Mouse (Mus musculus) CH12.LX (cell line): ENCODE data around the gene Serpine3.

Experiments
- CHD1 ChIP-seq: IDR thresholded peaks from 2 replicates; pipeline ENCODE4 v1.6.1; 2012; ENCODE audit warnings: low read depth, low read length, improper control_type of control experiment, inconsistent platforms
- CTCF ChIP-seq, 2 experiments: IDR thresholded peaks in 1 of 2; conservative IDR thresholded peaks in 1 of 2; 2 replicates each; pipeline ENCODE4 v1.5.1; 2011 to 2012; ENCODE audit warnings: low read depth in 2 of 2, low read length in 2 of 2, improper control_type of control experiment in 1 of 2, inconsistent platforms in 1 of 2, mild to moderate bottlenecking in 1 of 2, moderate library complexity in 1 of 2
- EP300 ChIP-seq: IDR thresholded peaks from 2 replicates; pipeline ENCODE4 v1.6.1; 2011; ENCODE audit warnings: low read length, improper control_type of control experiment
- JUND ChIP-seq: conservative IDR thresholded peaks from 2 replicates; pipeline ENCODE4 v1.6.1; 2011; ENCODE audit warnings: low read depth, low read length, improper control_type of control experiment
- MAFK ChIP-seq: IDR thresholded peaks from 2 replicates; pipeline ENCODE4 v1.6.1; 2011; ENCODE audit warnings: low read length, improper control_type of control experiment; ENCODE audit not compliant: insufficient replicate concordance
- NELFE ChIP-seq: IDR thresholded peaks from 2 replicates; pipeline ENCODE4 v1.6.1; 2011; ENCODE audit warnings: low read depth, low read length, improper control_type of control experiment
- POLR2A ChIP-seq: IDR thresholded peaks from 2 replicates; pipeline ENCODE4 v1.6.1; 2011; ENCODE audit warnings: low read depth, mild to moderate bottlenecking, improper control_type of control experiment, low read length
- POLR2AphosphoS2 ChIP-seq: IDR thresholded peaks from 2 replicates; pipeline ENCODE4 v1.6.1; 2011; ENCODE audit warnings: low read depth, low read length, improper control_type of control experiment
- TBP ChIP-seq: conservative IDR thresholded peaks from 2 replicates; pipeline ENCODE4 v1.6.1; 2011; ENCODE audit warnings: low read depth, low read length, improper control_type of control experiment
- USF2 ChIP-seq: conservative IDR thresholded peaks from 2 replicates; pipeline ENCODE4 v1.6.1; 2011; ENCODE audit warnings: low read depth, low read length, improper control_type of control experiment

DNA sequence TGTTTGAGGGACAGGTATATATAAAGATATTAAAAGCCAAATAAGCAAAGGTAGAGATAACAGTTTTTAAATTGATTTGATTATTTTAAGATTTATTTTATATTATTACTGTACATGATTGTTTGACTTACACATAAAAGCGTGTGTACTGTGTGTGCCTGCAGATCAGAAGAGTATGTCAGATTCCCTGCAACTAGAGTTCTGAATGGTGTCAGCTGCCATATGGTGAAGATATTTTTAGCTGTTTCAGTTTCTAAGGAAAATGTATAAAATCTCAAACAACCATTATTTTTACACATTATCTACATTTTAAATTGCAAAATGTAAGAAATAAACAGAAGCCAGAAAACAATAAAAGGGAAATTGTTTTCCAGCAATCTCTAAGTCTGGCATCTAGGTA, 58.2 kb downstream of the Serpine3 start:
- no peak for TF ChIP-seq CTCF (conservative IDR thresholded peaks at IDR 0.05 in 1 of 2, IDR thresholded peaks at IDR 0.05 in 1 of 2; ENCODE audit: low read depth in 2 of 2, low read length in 2 of 2)
- TF ChIP-seq EP300 = no peak
- no peak for TF ChIP-seq TBP
- no peak for TF ChIP-seq JUND
- no peak for TF ChIP-seq MAFK
- TF ChIP-seq USF2 = no peak
- no peak for TF ChIP-seq NELFE
- TF ChIP-seq POLR2A = no peak
- no peak for TF ChIP-seq POLR2AphosphoS2
- no peak for TF ChIP-seq CHD1
